ENCODE assay signal across 30 mouse cellular contexts in genomic region chr1:61151742-61152141, GRCm38 (mm10).
DNase-seq lines count a peak whose midpoint lies in the region; ATAC-seq lines count a peak whose summit lies in the region.
"Had no signal": no experiment of that assay in that cellular context is flagged by ENCODE, and none has a peak within 500 bp of the region (broad histone marks: within the 10 kb centered on the region; RNA-seq: fewer than 3 reads in every experiment).

No protein-coding gene starts in this region.

- WGBS in heart, embryonic 12.5 days = 64% methylated on average over 2 of the region's 2 CpGs
- WGBS in embryonic facial prominence, embryonic 10.5 days = 41% methylated on average over 2 of the region's 2 CpGs
- 18% methylated on average over 2 of the region's 2 CpGs for WGBS in limb, embryonic 12.5 days

- no peak overlapping the region for H3K4me3 ChIP-seq in heart, embryonic 12.5 days
- no peak overlapping the region for H3K4me3 ChIP-seq in embryonic facial prominence, embryonic 10.5 days
- H3K4me3 ChIP-seq in limb, embryonic 12.5 days (replicated peaks) = no peak overlapping the region
- H3K4me3 ChIP-seq: embryonic facial prominence, embryonic 12.5 days; erythroblast, embryonic 14.5 days; forebrain, embryonic 12.5 days; hindbrain, embryonic 12.5 days; limb, embryonic 13.5 days; liver, embryonic 12.5 days; midbrain, embryonic 12.5 days; stomach, embryonic 15.5 days had no signal

- no peaks in the 10 kb centered on the region for H3K9me3 ChIP-seq in heart, embryonic 12.5 days (replicated peaks)
- H3K9me3 ChIP-seq in embryonic facial prominence, embryonic 10.5 days = no peaks in the 10 kb centered on the region
- H3K9me3 ChIP-seq in limb, embryonic 12.5 days = no peaks in the 10 kb centered on the region
- H3K9me3 ChIP-seq: embryonic facial prominence, embryonic 12.5 days; forebrain, embryonic 12.5 days; G1E; hindbrain, embryonic 12.5 days; limb, embryonic 13.5 days; liver, embryonic 12.5 days; midbrain, embryonic 12.5 days; stomach, embryonic 15.5 days had no signal

- no peaks in the 10 kb centered on the region for H3K27me3 ChIP-seq in heart, embryonic 12.5 days (replicated peaks)
- no peaks in the 10 kb centered on the region; the same call in 1 of the 2 replicates for H3K27me3 ChIP-seq in embryonic facial prominence, embryonic 10.5 days (replicated peaks; ENCODE audit: low read depth, poor library complexity, severe bottlenecking)
- peaks cover 3% of the 10 kb centered on the region; the same call in 1 of the 2 replicates for H3K27me3 ChIP-seq in limb, embryonic 12.5 days
- H3K27me3 ChIP-seq: CH12.LX; embryonic facial prominence, embryonic 12.5 days; hindbrain, embryonic 12.5 days; liver, embryonic 12.5 days; midbrain, embryonic 12.5 days; stomach, embryonic 15.5 days had no signal

- H3K27ac ChIP-seq in heart, embryonic 12.5 days (ENCODE audit: poor library complexity, severe bottlenecking) = no peak overlapping the region
- no peak overlapping the region for H3K27ac ChIP-seq in embryonic facial prominence, embryonic 10.5 days (replicated peaks)
- H3K27ac ChIP-seq in limb, embryonic 12.5 days = peak overlapping the region; percentile 25; the same call in 1 of the 2 replicates
- H3K27ac ChIP-seq: embryonic facial prominence, embryonic 12.5 days; forebrain, embryonic 12.5 days; hindbrain, embryonic 12.5 days; kidney, postnatal 0 days; limb, embryonic 13.5 days; liver, embryonic 12.5 days; midbrain, embryonic 12.5 days; stomach, embryonic 15.5 days had no signal

- H3K36me3 ChIP-seq in heart, embryonic 12.5 days = no peaks in the 10 kb centered on the region
- no peaks in the 10 kb centered on the region for H3K36me3 ChIP-seq in embryonic facial prominence, embryonic 10.5 days (replicated peaks)
- no peaks in the 10 kb centered on the region for H3K36me3 ChIP-seq in limb, embryonic 12.5 days
- H3K36me3 ChIP-seq: embryonic facial prominence, embryonic 12.5 days; forebrain, embryonic 12.5 days; G1E; hindbrain, embryonic 12.5 days; limb, embryonic 13.5 days; liver, embryonic 12.5 days; midbrain, embryonic 12.5 days; stomach, embryonic 15.5 days had no signal

- H3K9ac ChIP-seq in heart, embryonic 12.5 days = no peak overlapping the region
- no peak overlapping the region for H3K9ac ChIP-seq in limb, embryonic 12.5 days (replicated peaks)
- H3K9ac ChIP-seq: embryonic facial prominence, embryonic 12.5 days; forebrain, embryonic 12.5 days; hindbrain, embryonic 12.5 days; limb, embryonic 13.5 days; liver, embryonic 12.5 days; midbrain, embryonic 12.5 days; stomach, embryonic 15.5 days had no signal

- no peak for ATAC-seq in heart, embryonic 12.5 days (ENCODE audit: insufficient number of reproducible peaks, low FRiP score)
- ATAC-seq in limb, embryonic 12.5 days (ENCODE audit: insufficient number of reproducible peaks, insufficient read depth, low FRiP score, low TSS enrichment, low read depth) = no peak
- no peak for ATAC-seq in granulocyte monocyte progenitor cell, adult 5-6 weeks (replicated peaks; ENCODE audit: poor library complexity, severe bottlenecking)
- ATAC-seq: activated CD4-positive, CD25-positive, alpha-beta regulatory T cell, adult 4 months; liver, embryonic 12.5 days had no signal

- DNase-seq in heart, adult 11 months = peak; percentile 86
- DNase-seq in embryo, embryonic 10 days (ENCODE audit: low spot score) = peak; percentile 71
- DNase-seq in embryonic facial prominence, embryonic 10.5 days (ENCODE audit: low spot score) = peak; percentile 45
- DNase-seq in left cerebral cortex, adult 18-20 months (ENCODE audit: low spot score in 2 of 2) = no peak
- no peak for DNase-seq in ovary, postnatal 10 days (ENCODE audit: low spot score)
- DNase-seq: adrenal gland, adult 8-10 months; cerebellum, adult 2 months; cerebellum, postnatal 36 days; heart, postnatal 10 days; kidney, adult 18-20 months; lung, adult 18-20 months; lung, postnatal 10 days; right cerebral cortex, postnatal 14 days; thymus, postnatal 36 days had no signal

- no peak overlapping the region for H3K4me2 ChIP-seq in heart, embryonic 12.5 days
- H3K4me2 ChIP-seq in limb, embryonic 12.5 days = no peak overlapping the region
- H3K4me2 ChIP-seq: embryonic facial prominence, embryonic 12.5 days; forebrain, embryonic 12.5 days; heart, embryonic 11.5 days; hindbrain, embryonic 12.5 days; limb, embryonic 13.5 days; liver, embryonic 12.5 days; midbrain, embryonic 12.5 days; stomach, embryonic 15.5 days had no signal

- no peaks in the 10 kb centered on the region for H3K4me1 ChIP-seq in heart, embryonic 12.5 days (replicated peaks)
- peaks cover 23% of the 10 kb centered on the region for H3K4me1 ChIP-seq in embryonic facial prominence, embryonic 10.5 days
- H3K4me1 ChIP-seq in limb, embryonic 12.5 days (replicated peaks) = peaks cover 16% of the 10 kb centered on the region
- H3K4me1 ChIP-seq: embryonic facial prominence, embryonic 12.5 days; forebrain, embryonic 12.5 days; hindbrain, embryonic 12.5 days; liver, embryonic 12.5 days; midbrain, embryonic 12.5 days; stomach, embryonic 15.5 days had no signal

Comparison
In these comparisons a context has a peak if more than half of its experiments do, and no peak if none do; other contexts are left out.
1. DNase-seq: peak in heart, adult 11 months (single experiment), embryo, embryonic 10 days (single experiment) and embryonic facial prominence, embryonic 10.5 days (single experiment); none in left cerebral cortex, adult 18-20 months (0 of 2) and ovary, postnatal 10 days (single experiment).